In the genomic region with DNA sequence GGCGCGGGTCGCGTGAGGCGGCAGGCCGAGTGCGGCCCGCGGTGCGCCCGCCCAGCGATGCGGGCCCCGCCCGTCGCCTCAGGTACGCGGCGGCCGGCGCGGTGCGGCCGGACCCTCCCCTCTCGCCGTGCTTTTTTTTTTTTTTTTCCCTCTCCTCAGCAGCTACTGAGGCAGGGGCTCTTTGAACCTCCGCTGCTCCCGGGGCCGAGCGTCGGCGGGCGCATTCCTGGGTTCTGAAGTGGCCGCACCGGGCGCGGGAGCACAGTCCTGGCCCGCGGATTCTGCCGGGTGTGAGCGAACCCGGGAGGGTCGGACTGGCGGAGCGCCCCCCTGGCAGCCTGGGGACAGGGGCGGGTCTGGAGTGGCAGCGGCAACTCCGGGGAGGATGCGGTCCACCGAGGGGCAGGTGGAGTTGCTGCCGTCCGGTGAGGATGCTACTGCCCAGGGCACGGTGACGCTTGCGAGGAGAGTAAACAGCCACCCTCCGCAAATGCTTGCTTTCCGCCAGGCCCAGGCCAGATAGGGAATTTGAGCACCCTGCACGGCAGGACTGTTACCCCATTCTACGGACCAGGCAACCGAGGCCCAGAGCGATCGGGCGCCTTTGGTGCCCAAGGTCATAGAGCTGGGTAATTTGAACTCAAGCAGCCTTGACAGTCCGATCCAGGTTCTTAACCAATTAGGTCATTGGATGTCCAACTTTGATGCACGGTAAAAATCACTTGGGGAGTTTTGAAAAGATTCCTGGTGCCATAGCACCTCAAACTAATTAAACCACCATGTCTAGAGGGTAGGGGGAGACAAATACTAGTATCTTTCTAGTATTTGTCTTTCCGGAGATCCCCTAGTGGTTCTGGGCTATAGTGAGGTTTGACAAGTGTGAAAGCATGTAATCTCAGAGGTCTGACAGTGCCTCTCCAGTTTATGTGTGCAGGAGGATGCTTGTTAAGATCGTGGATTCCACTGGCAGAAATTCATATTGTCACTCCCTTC, we compare ENCODE assay signal across 8 mouse cellular contexts. TPM values are rescaled to one million over a fixed set of nuclear protein-coding genes. Genes with fewer than 3 reads are reported as not detected.
DNase-seq lines count a peak whose midpoint lies in the region; ATAC-seq and TF ChIP-seq lines count a peak whose summit lies in the region.

No protein-coding gene starts in this region.

- H3K9ac ChIP-seq in heart, embryonic 16.5 days (ENCODE audit: low read length): peak overlapping the region; percentile 95

- H3K4me3 ChIP-seq in G1E (ENCODE audit: low read depth, low read length): peak overlapping the region; percentile 98
- peak overlapping the region; percentile 80 for H3K4me3 ChIP-seq in embryonic fibroblast, embryonic 13.5 days (ENCODE audit: insufficient read depth, low read length)
- H3K4me3 ChIP-seq in heart, embryonic 16.5 days (ENCODE audit: low read length): peak overlapping the region; percentile 93
- H3K4me3 ChIP-seq in megakaryocyte, embryonic 14.5 days (replicated peaks): peak overlapping the region; percentile 93

- peaks cover 3% of the 10 kb centered on the region; the same call in 1 of the 2 replicates for H3K27me3 ChIP-seq in G1E (ENCODE audit: insufficient read depth, low read length)
- H3K27me3 ChIP-seq in heart, embryonic 16.5 days (ENCODE audit: control insufficient read depth, insufficient read depth, low read length): no peaks in the 10 kb centered on the region
- peaks cover 3% of the 10 kb centered on the region for H3K27me3 ChIP-seq in megakaryocyte, embryonic 14.5 days (replicated peaks)

- H3K27ac ChIP-seq in embryonic fibroblast, embryonic 13.5 days (ENCODE audit: insufficient read depth, low read length): peak overlapping the region; percentile 27; the same call in 1 of the 2 replicates
- H3K27ac ChIP-seq in heart, embryonic 16.5 days (ENCODE audit: low read length): peak overlapping the region; percentile 88

- 1% methylated on average over 53 of the region's 67 CpGs for WGBS in heart, embryonic 16.5 days

- TF ChIP-seq POLR2A in embryonic fibroblast, embryonic 13.5 days (IDR thresholded peaks at IDR 0.05; ENCODE audit: low read depth, low read length): no peak

- DNase-seq in G1E (ENCODE audit: low spot score): peak; percentile 19
- peak; percentile 19 for DNase-seq in brain, adult 2 months (ENCODE audit: low read depth, low spot score)
- DNase-seq in kidney, postnatal 36 days: peak; percentile 7 to 9
- peak; percentile 36 for DNase-seq in right cerebral cortex, postnatal 14 days
- peak; percentile 45 for DNase-seq in urinary bladder, postnatal 14 days (ENCODE audit: low spot score)

- no peak for TF ChIP-seq CTCF in G1E (IDR thresholded peaks at IDR 0.05; ENCODE audit: low read depth, low read length)
- TF ChIP-seq CTCF in embryonic fibroblast, embryonic 13.5 days (IDR thresholded peaks at IDR 0.05; ENCODE audit: borderline replicate concordance, insufficient read depth, low read length): no peak

- ATAC-seq in G1E (ENCODE audit: extremely low read depth, insufficient number of reproducible peaks, low FRiP score, poor library complexity, severe bottlenecking): no peak
- peak; percentile 16 for ATAC-seq in heart, embryonic 16.5 days (replicated peaks; ENCODE audit: extremely low read depth, insufficient read depth, low FRiP score)

- peaks cover 4% of the 10 kb centered on the region for H3K36me3 ChIP-seq in G1E (replicated peaks)
- H3K36me3 ChIP-seq in heart, embryonic 16.5 days (ENCODE audit: control insufficient read depth, insufficient read depth): no peaks in the 10 kb centered on the region
- H3K36me3 ChIP-seq in megakaryocyte, embryonic 14.5 days (replicated peaks; ENCODE audit: low read length): no peaks in the 10 kb centered on the region

- H3K9me3 ChIP-seq in G1E (replicated peaks): no peaks in the 10 kb centered on the region
- H3K9me3 ChIP-seq in heart, embryonic 16.5 days (replicated peaks; ENCODE audit: control insufficient read depth, low read length): no peaks in the 10 kb centered on the region
- no peaks in the 10 kb centered on the region for H3K9me3 ChIP-seq in megakaryocyte, embryonic 14.5 days

- H3K4me2 ChIP-seq in heart, embryonic 16.5 days (ENCODE audit: low read depth, low read length): peak overlapping the region; percentile 97

- H3K4me1 ChIP-seq in G1E (ENCODE audit: insufficient read depth, low read depth, low read length): peaks cover 47% of the 10 kb centered on the region
- H3K4me1 ChIP-seq in embryonic fibroblast, embryonic 13.5 days (ENCODE audit: control insufficient read depth, insufficient read depth, low read length): 0 out of 2 replicates have a peak, but pooled peaks cover 4% of the 10 kb centered on the region
- H3K4me1 ChIP-seq in heart, embryonic 16.5 days (ENCODE audit: control insufficient read depth, insufficient read depth, low read length): peaks cover 25% of the 10 kb centered on the region
- peaks cover 60% of the 10 kb centered on the region for H3K4me1 ChIP-seq in megakaryocyte, embryonic 14.5 days

RNA-seq across cellular contexts. Expression of a gene that starts 0.7 kb away (rescaled TPM):
- total RNA-seq in G1E (2014; fragmentation: Nextera tagmentation): 68.1 and 79.9 TPM in 2 replicates
- 42.6 and 47.8 TPM in 2 replicates for total RNA-seq in G1E (2017)
- 2.6 and 3.0 TPM in 2 replicates for polyA plus RNA-seq in G1E (2012)
- polyA plus RNA-seq in embryonic fibroblast, embryonic 13.5 days (2011; ENCODE audit: insufficient read length, low read depth, missing spikeins): 49.5 and 55.2 TPM in 2 replicates
- polyA plus RNA-seq in heart, embryonic 16.5 days (2015; fragmentation: Nextera tagmentation; extraction: Ambion mirVana): 9.1 and 10.3 TPM in 2 replicates
- polyA plus RNA-seq in megakaryocyte, embryonic 14.5 days (2012; ENCODE audit: insufficient read depth, low replicate concordance): 0.64 and 1.7 TPM in 2 replicates

RNA-seq across cellular contexts. Expression of a gene that starts 34.9 kb away (rescaled TPM):
- total RNA-seq in G1E (2014; fragmentation: Nextera tagmentation): not detected in 2 replicates
- total RNA-seq in G1E (2017): 0.12 and 0.22 TPM in 2 replicates
- not detected in 2 replicates for polyA plus RNA-seq in G1E (2012)
- polyA plus RNA-seq in embryonic fibroblast, embryonic 13.5 days (2011; ENCODE audit: insufficient read length, low read depth, missing spikeins): 0.54 and 1.3 TPM in 2 replicates
- polyA plus RNA-seq in heart, embryonic 16.5 days (2015; fragmentation: Nextera tagmentation; extraction: Ambion mirVana): 0.55 and 1.4 TPM in 2 replicates
- polyA plus RNA-seq in megakaryocyte, embryonic 14.5 days (2012; ENCODE audit: insufficient read depth, low replicate concordance): not detected in 2 replicates
